Mouse (Mus musculus): ENCODE data around the gene Cdk5r1. TPM values are rescaled to one million over a fixed set of nuclear protein-coding genes. Genes with fewer than 3 reads are reported as not detected.
"Not testable (repeated sequence)": the region's sequence is repeated elsewhere in the genome, so short reads cannot be mapped to it uniquely, and the experiment has no call there.

Gene Cdk5r1
- polyA plus RNA-seq (2012; rRNA removed), result 1.6 and 2.1 TPM in 2 replicates

- DNase-seq (ENCODE audit: low read depth), result no peak
Observed at GRCm38 (mm10) chr11:80476222-80477189, at the start of gene Cdk5r1. Cdk5r1 (plus strand) TSS chr11:80477023.

DNA sequence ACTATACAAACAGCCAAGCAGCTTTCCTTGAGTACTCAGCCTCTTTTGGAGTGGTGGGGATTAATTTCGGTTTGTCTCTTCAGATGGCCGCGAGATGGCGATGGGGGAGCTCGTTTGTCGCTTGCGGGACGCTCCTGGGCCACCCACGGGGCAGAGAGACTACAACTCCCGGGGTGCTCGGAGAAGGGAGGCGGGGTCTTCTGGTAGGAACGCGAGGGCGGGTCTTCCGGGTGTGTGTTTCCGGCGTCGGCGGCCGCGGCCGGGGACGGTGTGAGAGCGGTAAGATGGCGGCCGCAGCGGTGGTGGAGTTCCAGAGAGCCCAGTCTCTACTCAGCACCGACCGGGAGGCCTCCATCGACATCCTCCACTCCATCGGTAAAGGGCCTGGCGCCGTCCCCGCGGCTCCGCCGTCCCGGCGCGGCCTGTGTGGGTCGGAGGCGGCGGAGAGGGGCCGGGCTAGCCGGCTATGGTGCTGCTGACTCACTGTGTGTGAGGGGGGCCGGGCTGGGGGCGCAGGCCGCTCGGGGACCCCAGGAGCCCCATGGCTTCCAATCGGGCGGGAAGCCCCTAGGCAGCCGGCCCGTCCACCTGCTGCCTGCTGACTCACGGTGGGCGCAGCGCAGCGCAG is 48.3 kb upstream of the Cdk5r1 start, which contains the start of gene Psmd11:
Gene Psmd11, plus strand, starts transcription at position 235 of the 628 bp plus-strand sequence.
- peak; percentile 71 for DNase-seq (ENCODE audit: low read depth)

DNA sequence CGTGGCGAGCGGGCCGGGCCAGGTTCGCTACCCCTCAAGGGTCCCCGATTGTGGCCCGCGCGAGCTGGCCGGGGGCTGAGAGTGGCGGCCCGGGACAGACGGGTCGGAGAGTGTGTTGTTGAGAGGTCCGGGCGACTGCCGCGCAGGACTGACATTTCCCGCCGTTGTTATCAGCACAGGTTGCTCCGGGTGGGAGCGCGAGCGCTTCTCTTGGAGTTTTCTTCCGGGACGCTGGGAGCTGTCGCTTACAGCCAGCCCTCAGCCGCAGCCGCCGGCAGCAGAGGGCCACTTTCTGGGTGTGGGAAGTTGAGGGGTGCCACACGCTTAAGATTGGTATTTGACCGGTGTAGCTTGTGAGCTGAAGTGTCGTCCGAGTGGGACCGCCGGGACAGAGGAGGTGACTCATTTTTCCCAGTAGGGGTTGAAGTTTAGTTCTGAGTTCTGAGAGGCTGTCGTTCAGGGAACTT is 47.8 kb upstream of the Cdk5r1 start:
- no peak for DNase-seq (ENCODE audit: low read depth)

DNA sequence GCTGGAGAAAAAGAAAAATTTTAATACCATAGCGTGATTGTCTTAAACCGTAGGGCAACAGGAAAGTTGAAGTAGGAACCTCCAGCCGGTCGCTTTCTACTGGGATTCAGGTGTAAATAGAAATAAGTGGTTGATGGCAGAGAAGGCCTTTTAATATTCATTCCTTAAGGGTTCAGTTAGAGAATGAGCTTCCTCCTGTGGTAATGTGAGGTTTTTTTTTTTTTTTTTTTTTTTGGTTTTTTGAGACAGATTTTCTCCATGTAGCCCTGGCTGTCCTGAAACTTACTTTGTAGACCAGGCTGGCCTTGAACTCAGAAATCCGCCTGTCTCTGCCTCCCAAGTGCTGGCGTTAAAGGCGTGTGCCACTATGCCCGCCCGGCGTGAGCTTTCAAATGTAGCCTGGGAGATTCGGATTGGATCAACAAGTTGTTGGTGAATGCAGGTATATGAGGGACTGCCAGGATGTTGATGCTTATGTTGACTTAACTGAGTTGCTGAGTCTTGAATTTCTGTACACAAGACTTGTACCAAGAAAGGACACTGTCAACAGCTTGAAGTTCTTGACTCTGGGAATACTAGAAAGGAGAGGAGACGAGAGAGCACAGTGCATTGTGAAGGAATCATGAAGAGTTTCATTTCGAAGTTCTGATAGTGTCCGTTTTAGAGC is 47.2 kb upstream of the Cdk5r1 start:
- DNase-seq (ENCODE audit: low read depth), result no peak

GRCm38 (mm10) chr11:80430366-80430910 is 46.4 kb upstream of the Cdk5r1 start:
- no peak for DNase-seq (ENCODE audit: low read depth)

DNA sequence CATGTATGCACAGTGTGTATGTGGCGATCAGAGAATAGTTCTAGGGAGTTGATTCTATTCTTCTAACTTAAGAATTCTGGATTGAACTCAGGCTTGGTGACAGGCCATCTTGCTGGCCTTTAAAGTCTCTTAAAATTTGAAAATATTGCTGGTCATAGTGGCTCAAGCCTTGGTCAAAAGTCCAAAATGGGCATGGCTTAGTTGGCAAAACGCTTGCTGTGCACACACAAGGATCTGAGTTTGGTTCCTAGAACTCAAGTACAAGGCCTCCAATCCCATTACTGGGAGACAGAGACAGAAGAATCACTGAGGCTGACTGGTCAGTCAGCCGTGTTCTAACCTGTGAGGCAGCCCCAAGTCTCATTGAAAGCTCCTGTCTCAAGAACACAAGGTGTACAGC is 29.9 kb upstream of the Cdk5r1 start:
- DNase-seq (ENCODE audit: low read depth), result no peak

DNA sequence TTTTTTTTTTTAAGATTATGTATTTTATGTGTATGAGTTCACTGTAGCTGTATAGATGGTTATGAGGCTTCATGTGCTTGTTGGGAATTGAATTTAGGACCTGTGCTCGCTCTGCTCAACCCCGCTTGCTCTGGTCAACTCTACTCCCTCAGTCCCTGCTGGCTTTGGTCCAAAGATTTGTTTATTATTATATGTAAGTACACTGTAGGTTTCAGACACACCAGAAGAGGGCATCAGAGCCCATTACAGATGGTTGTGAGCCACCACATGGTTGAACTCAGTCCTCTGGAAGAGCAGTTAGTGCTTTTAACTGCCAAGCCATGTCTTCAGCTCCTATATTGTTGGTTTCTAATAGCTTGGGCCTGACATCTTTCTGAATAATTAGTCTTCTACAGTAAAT is 27.0 kb upstream of the Cdk5r1 start:
- DNase-seq (ENCODE audit: low read depth), result no peak

GRCm38 (mm10) chr11:80452242-80452641 is 24.6 kb upstream of the Cdk5r1 start:
- DNase-seq (ENCODE audit: low read depth), result no peak

GRCm38 (mm10) chr11:80453198-80453597 is 23.6 kb upstream of the Cdk5r1 start:
- DNase-seq (ENCODE audit: low read depth), result no peak

DNA sequence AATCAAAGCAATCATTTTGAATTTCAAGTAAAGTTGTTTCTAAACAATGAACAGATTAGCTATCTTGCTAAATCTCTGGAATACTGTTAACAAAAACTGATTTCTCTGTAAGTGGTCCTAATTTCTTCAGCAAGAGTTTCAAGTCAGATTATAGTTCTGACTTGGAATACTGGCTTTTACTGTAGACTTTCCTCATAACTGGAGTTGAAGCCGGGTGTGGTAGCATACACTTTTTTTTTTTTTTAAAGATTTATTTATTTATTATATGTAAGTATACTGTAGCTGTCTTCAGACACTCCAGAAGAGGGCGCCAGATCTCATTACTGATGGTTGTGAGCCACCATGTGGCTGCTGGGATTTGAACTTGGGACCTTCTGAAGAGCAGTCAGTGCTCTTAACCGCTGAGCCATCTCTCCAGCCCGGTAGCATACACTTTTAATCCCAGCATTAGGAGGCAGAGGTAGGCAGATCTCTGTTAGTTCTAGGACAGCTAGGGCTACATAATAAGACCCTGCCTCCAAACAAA is 13.2 kb upstream of the Cdk5r1 start:
- DNase-seq (ENCODE audit: low read depth), result not testable (repeated sequence)

DNA sequence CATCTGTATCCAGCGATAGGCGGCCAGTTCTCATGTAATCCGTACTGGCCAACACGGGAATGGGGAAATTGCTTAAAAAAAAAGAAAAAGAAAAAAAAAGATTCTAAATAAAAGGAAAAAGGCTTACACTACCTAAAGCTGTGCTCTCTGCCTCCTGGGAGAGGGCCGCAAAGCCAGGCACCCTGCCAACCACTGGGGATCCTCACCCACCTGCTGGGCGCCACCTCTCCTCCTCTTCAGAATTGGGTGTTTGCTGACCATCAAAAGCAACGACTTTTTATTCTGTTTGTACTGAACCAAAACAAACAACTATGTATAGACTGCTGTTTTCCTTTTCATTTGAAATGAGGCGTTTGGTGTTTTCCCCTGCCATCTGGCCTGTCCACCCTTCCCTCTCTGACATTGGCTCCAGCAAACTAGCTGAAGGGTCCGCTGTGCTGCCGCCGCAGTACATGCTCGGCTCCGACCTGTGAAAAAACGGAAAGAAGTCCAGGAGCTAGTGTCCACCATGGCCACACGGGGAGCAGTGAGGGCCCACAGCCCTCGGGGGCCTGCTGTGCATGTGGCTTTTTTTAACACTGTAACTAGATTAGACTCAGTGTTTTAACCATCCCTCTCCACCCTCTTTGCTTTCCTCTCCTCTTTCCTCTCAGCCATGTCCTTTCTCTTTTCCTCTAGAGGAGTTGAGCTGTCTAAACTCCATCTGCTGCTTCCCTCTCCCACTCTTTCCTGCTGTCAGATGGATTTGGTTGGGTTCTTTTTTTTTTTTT is 4.8 kb upstream of the Cdk5r1 start:
- no peak for DNase-seq (ENCODE audit: low read depth)

- DNase-seq (ENCODE audit: low read depth), result no peak
Observed at GRCm38 (mm10) chr11:80474175-80474691, 2.6 kb upstream of the Cdk5r1 start.

GRCm38 (mm10) chr11:80474846-80475245 is 2.0 kb upstream of the Cdk5r1 start:
- DNase-seq (ENCODE audit: low read depth), result no peak

DNA sequence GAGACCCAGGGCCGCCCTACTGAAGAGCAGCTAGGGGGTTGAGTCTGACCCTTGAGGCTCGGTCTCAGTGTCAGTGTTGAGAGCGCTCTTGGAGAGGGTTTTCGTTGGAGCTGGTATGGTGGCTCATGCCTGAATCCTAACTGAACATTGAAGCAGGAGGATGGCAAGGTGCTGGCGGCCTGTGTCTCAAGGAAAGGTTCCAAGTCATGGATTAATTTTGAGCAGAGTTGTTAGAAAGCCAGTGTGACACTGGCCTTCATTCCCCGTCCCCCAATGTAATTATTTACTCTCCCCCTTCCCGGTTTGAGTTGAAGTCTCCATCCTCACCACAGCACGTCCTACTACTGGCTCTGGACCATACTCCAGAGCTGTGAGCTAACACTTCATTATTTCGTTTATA is 1.3 kb upstream of the Cdk5r1 start:
- DNase-seq (ENCODE audit: low read depth), result no peak

DNA sequence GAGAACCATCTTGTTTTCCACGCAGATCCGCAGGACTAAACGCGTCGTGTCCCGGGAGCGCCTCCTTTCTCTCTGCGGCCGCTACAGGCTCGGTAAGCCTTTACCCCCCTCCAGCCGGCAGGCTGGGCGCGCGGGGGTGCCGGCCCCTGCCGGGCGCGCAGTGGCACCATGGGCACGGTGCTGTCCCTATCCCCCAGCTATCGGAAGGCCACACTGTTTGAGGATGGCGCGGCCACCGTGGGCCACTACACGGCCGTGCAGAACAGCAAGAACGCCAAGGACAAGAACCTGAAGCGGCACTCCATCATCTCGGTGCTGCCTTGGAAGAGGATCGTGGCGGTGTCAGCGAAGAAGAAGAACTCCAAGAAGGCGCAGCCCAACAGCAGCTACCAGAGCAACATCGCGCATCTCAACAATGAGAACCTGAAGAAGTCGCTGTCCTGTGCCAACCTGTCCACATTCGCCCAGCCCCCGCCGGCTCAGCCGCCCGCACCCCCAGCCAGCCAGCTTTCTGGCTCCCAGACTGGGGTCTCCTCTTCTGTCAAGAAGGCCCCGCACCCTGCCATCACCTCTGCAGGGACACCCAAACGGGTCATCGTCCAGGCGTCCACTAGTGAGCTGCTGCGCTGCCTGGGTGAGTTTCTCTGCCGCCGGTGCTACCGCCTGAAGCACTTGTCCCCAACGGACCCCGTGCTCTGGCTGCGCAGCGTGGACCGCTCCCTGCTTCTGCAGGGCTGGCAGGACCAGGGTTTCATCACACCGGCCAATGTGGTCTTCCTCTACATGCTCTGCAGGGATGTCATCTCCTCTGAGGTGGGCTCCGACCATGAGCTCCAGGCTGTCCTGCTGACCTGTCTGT is 747 bp downstream of the Cdk5r1 start:
- DNase-seq (ENCODE audit: low read depth), result no peak

DNA sequence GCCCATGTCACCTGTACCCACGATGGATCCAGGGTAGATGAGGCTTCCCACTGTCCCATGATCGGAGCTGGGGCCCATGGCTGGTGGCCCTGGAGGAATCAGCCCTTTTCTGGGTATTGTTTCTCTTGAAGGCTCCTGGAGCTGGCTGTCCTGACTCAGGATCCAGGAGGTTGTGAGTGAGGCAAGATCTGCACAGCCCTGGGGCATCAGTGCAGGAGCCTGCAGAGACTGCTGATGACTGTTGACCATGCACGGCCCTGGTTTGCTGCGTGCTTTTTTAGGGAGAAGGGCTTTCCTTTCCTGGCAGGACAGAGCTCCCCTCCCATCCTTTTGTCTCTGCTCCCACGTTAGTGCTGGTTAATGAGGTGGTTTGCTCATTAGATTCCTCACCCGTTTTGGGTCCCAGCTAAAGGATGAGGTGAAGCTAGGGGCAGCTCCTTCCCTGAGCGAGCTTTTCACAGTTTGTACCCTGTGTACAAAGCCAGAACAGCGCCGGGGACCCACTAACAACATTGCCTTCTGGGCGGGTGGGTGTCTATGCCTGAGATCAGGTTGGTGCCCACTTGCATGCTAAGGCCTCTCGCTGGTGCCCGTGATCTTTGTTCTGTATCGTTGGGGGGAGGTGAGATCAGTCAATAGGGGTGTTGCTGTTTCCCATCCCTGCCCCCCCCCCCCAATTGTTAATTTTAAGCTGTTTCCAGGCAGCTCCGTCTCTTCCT is 2.0 kb downstream of the Cdk5r1 start:
- no peak for DNase-seq (ENCODE audit: low read depth)

DNA sequence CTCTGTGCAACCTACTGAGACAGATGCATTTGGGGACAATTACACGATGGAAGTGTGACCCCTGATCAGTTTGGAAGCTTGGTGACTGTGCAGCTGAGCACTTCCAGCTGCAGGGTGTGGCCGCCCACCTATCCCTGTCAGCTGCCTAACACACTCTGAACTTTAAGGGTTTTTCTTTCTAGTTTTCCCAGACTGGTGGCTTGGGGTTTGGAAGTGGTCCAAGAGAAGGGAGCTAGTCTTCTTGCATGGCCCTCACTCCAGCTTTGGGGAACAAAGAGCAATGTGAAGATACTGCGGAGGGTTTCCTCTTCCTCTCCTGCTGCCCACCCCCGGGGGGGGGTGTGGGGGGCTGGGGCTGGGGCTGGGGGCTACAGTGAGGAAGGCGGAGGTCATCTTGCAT is 2.6 kb downstream of the Cdk5r1 start:
- no peak for DNase-seq (ENCODE audit: low read depth)

- no peak for DNase-seq (ENCODE audit: low read depth)
Observed at GRCm38 (mm10) chr11:80479906-80480866, 3.4 kb downstream of the Cdk5r1 start.

Measured in gonadal fat pad, adult 2 months (tissue).